Mouse (Mus musculus): ENCODE measurements around the gene Tmod2. TPM values are rescaled to one million over a fixed set of nuclear protein-coding genes. Genes with fewer than 3 reads are reported as not detected.

The Tmod2 gene
- 0.87 TPM for polyA plus RNA-seq (2017; shearing (Covaris generic))

DNA sequence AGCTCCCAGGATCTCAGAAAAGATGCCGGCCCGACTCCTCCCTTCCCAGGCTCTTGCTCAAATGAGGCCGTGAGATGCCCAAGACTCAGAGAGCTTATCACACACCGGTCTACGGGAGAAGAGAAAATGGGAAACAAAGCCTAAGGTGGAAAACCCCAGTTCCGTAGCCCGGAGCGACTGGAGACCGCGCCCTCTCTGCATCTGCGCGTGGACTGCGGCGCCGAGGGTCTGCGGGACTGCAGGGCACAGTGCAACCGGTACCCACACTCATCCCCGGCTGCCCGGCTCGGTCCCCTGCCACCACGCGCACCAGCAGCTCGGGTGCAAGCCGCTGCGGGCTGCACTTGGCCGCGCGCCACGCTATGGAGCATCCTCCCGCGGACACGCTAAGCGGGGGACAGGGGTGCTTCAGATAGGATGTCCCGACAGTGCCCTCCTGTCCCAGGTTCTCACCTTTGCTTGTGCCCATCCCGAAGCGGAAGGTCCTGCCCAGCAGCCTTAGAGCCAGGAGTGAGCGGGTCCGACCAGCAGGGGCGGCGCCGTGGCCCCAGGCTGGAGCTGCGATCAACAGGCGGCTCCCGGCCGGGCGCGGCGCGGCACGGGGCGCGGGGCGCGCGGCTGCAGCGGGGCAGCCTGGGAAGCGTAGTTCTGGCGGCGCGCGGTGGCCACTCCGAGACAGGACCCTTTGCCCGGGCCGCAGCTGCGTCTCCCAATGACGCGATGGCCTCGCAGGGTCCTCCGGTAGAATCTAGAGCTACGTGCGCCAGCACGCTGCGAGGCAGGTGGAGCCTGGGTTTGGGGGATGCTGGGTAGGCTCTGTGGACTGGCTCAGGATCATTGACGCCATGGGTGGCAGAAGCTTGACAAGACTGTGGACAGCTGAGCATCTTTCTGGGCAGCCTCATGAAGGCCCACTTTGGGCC lies at the start of gene Tmod2:
TSS of gene Tmod2 (minus strand) at position 755 of the 923 bp plus-strand sequence.

GRCm38 (mm10) chr9:75625556-75626307 lies 14.6 kb upstream of the Tmod2 start, which contains the start of gene Lysmd2:
Lysmd2 (plus strand) TSS chr9:75625741.

GRCm38 (mm10) chr9:75559512-75560012 lies 51.6 kb downstream of the Tmod2 start, which contains the start of gene Tmod3:
Tmod3 (minus strand) TSS chr9:75559657.

Other genes with a start within 250 kb of the Tmod2 start
- gene Mapk6, start 201.3 kb downstream of the Tmod2 start, polyA plus RNA-seq (2017; shearing (Covaris generic)), result 129 TPM
- gene Leo1, start 169.8 kb downstream of the Tmod2 start, polyA plus RNA-seq (2017; shearing (Covaris generic)), result 24.7 TPM
- 190 TPM for gene Tmod3, start 51.7 kb downstream of the Tmod2 start, polyA plus RNA-seq (2017; shearing (Covaris generic))
- gene Lysmd2, start 14.4 kb upstream of the Tmod2 start, polyA plus RNA-seq (2017; shearing (Covaris generic)), result 59.1 TPM
- 0.16 TPM for gene Scg3, start 72.7 kb upstream of the Tmod2 start, polyA plus RNA-seq (2017; shearing (Covaris generic))
- gene Bmp5, start 164.0 kb upstream of the Tmod2 start, polyA plus RNA-seq (2017; shearing (Covaris generic)), result not detected